Mouse (Mus musculus) embryonic facial prominence, embryonic 12.5 days (tissue): Measurements from ENCODE around the gene Cdk19. TPM values are rescaled to one million over a fixed set of nuclear protein-coding genes. Genes with fewer than 3 reads are reported as not detected.

ENCODE experiments used
- ATAC-seq: fragments of 200-750 bp; cut with Nextera tagmentation; 2 replicates; pipeline ENCODE4 v1.8.0; 2017; ENCODE audit not compliant: insufficient number of reproducible peaks, insufficient read depth, low FRiP score, low TSS enrichment
- H3K27ac ChIP-seq: fragments of 300-500 bp; sonication (generic); 2 replicates; pipeline ENCODE4 v1.5.1; 2016; ENCODE audit warnings: mild to moderate bottlenecking
- H3K27me3 ChIP-seq: fragments of 300-500 bp; sonication (generic); 2 replicates; pipeline ENCODE4 v1.6.1; 2016; ENCODE audit warnings: mild to moderate bottlenecking, moderate library complexity
- H3K36me3 ChIP-seq: fragments of 300-500 bp; sonication (generic); 2 replicates; pipeline ENCODE4 v1.6.1; 2016; ENCODE audit warnings: mild to moderate bottlenecking
- H3K4me1 ChIP-seq: fragments of 300-500 bp; sonication (generic); 2 replicates; pipeline ENCODE4 v1.6.1; 2016
- H3K4me2 ChIP-seq: fragments of 300-500 bp; sonication (generic); replicated peaks from 2 replicates; pipeline ENCODE4 v1.6.1; 2016; ENCODE audit warnings: mild to moderate bottlenecking, moderate library complexity
- H3K4me3 ChIP-seq: fragments of 300-500 bp; sonication (generic); 2 replicates; pipeline ENCODE4 v1.5.1; 2016; ENCODE audit warnings: mild to moderate bottlenecking
- H3K9ac ChIP-seq: fragments of 300-500 bp; sonication (generic); 2 replicates; pipeline ENCODE4 v1.6.1; 2016; ENCODE audit warnings: mild to moderate bottlenecking, moderate library complexity
- H3K9me3 ChIP-seq: fragments of 300-500 bp; sonication (generic); 2 replicates; pipeline ENCODE4 v1.6.1; 2016; ENCODE audit warnings: mild to moderate bottlenecking, moderate library complexity
- WGBS: fragments of 180-500 bp; shearing (Covaris S2); methylation state at CpG from one replicate; pipeline ENCODE4 v1.1.7; 2016; 5-methylcytosine and 5-hydroxymethylcytosine counted together
- polyA plus RNA-seq: library from polyadenylated mRNA; unstranded; fragments of >200 nt; fragmentation: Nextera tagmentation; extraction: Ambion mirVana; gene quantifications from 2 replicates; pipeline ENCODE4 v1.2.1, GENCODE M21; 2016

Gene Cdk19
- polyA plus RNA-seq, 1 experiment from 2014 or later = 15.8 TPM

DNA sequence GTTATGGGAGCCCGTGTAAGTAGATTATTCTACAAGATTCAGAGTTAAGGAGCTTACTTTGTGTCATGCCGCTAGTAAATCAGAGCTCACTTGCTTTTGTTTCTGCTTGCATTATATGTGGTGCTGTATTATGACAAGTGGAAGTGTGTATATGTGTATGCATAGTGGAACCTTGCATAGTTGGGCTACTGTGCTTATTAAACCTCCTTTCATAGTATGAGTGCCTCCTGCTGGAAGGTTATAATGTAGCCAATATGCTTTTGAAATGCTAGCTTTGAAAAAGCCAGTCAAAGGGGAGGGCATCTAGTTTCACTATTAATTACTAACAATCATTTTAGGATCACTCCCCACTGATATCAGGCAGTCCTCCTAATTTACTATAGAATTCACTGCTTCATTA is 89.7 kb downstream of the Cdk19 start:
- H3K36me3 ChIP-seq = no peaks in the 10 kb centered on the region
- ATAC-seq = no peak
- 85% methylated on average over 2 of the region's 2 CpGs for WGBS

DNA sequence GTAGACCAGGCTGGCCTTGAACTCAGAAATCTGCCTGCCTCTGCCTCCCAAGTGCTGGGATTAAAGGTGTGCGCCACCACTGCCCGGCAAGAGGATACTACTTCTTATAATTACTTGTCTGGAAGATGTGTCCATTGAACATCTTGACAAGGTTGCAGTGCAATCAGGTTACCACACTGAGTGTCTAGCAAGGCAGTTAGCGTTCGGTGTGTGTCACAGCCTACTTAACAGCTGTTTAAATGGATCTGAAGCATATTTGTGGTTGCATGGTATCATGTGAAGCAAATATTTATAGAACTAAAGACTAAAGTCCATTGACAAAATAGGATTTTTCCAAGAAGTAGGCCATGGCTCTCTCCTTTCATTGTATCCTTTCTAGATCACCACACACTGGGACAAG is 90.8 kb downstream of the Cdk19 start:
- no peak overlapping the region for H3K27ac ChIP-seq
- no peak overlapping the region for H3K4me2 ChIP-seq
- H3K9me3 ChIP-seq = no peaks in the 10 kb centered on the region
- no peak overlapping the region for H3K4me3 ChIP-seq
- no peak overlapping the region for H3K9ac ChIP-seq
- ATAC-seq = no peak
- H3K4me1 ChIP-seq = peaks cover 7% of the 10 kb centered on the region; the same call in 1 of the 2 replicates
- 89% methylated on average over 4 of the region's 4 CpGs for WGBS
- H3K36me3 ChIP-seq = no peaks in the 10 kb centered on the region
- no peaks in the 10 kb centered on the region for H3K27me3 ChIP-seq

More for the DNA sequence above, 89.7 kb downstream of the Cdk19 start:
- Histone ChIP-seq H3K27ac (no peak overlapping the region), H3K9me3 (no peaks in the 10 kb centered on the region), H3K4me1 (peaks cover 7% of the 10 kb centered on the region; the same call in 1 of the 2 replicates), H3K9ac (no peak overlapping the region), H3K27me3 (no peaks in the 10 kb centered on the region), H3K4me3 (no peak overlapping the region), H3K4me2 (no peak overlapping the region)

DNA sequence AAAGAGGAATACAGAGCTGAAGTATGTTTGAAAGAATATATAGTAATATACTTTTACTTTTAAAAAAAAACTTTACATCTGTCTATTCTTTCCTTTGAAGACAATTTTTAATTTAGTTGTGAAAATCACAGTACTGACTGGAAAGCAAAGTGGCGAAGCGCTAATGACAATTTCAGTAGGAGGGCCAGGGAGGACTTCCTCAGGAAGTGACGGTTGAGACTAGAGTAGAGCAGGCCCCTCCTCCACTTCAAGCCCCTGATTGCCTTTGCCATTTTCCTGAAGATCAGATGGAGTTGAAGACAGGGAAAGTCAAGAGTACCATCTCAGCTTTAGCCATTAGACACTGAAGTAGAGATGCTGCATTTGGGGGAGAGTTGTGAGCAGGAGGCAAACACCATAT is 92.6 kb downstream of the Cdk19 start:
- Histone ChIP-seq H3K36me3 (no peaks in the 10 kb centered on the region), H3K27ac (no peak overlapping the region), H3K4me3 (no peak overlapping the region), H3K4me2 (no peak overlapping the region), H3K9me3 (no peaks in the 10 kb centered on the region), H3K4me1 (no peaks in the 10 kb centered on the region), H3K9ac (no peak overlapping the region), H3K27me3 (no peaks in the 10 kb centered on the region)
- WGBS = 94% methylated on average over 3 of the region's 3 CpGs
- ATAC-seq = no peak

DNA sequence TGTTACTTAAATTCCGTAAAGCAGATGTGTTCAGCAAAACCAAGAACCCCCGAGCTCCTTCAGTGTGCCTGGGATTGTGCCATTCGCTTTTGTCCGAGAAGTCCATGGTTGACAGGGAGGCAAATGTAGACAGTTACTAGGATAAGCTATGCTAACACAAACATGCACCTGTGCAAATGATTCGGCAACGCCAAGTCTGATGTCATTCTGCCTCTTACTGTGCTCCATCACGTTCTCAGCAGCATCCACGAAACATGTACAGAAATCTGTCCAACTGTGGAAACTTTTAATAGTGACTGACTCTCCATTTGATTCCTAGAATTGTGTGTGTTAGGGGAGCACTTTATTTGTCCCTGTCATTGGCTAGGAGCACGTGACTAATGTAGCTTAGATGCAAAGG is 93.0 kb downstream of the Cdk19 start:
- H3K4me2 ChIP-seq = no peak overlapping the region
- no peaks in the 10 kb centered on the region for H3K4me1 ChIP-seq
- no peaks in the 10 kb centered on the region for H3K27me3 ChIP-seq
- no peak overlapping the region for H3K4me3 ChIP-seq
- WGBS = 92% methylated on average over 9 of the region's 9 CpGs
- no peak for ATAC-seq
- no peaks in the 10 kb centered on the region for H3K36me3 ChIP-seq
- no peak overlapping the region for H3K9ac ChIP-seq
- no peak overlapping the region for H3K27ac ChIP-seq
- no peaks in the 10 kb centered on the region for H3K9me3 ChIP-seq

DNA sequence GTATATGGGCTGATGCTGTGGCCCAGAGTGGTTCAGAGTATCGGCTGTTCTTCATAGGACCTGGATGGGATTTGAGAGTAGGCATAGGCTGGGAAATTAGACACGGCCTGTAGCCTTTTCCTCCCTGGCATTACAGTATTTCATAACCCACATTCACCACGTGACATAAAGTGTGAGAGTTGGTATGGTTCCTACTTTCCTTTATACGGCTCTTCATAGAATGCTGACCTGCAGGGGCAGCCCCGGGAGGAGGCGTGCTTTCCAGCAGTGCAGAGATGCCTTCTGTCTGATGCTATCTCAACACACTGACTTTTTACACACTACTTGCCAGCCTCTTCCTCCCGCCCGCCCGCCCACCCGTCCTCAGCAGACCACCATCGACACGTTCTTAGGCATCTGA is 96.0 kb downstream of the Cdk19 start:
- no peak for ATAC-seq
- no peak overlapping the region for H3K4me2 ChIP-seq
- no peak overlapping the region for H3K9ac ChIP-seq
- H3K27me3 ChIP-seq = no peaks in the 10 kb centered on the region
- H3K4me3 ChIP-seq = no peak overlapping the region
- 89% methylated on average over 12 of the region's 12 CpGs for WGBS
- no peaks in the 10 kb centered on the region for H3K9me3 ChIP-seq
- no peaks in the 10 kb centered on the region for H3K4me1 ChIP-seq
- no peaks in the 10 kb centered on the region for H3K36me3 ChIP-seq
- no peak overlapping the region for H3K27ac ChIP-seq

DNA sequence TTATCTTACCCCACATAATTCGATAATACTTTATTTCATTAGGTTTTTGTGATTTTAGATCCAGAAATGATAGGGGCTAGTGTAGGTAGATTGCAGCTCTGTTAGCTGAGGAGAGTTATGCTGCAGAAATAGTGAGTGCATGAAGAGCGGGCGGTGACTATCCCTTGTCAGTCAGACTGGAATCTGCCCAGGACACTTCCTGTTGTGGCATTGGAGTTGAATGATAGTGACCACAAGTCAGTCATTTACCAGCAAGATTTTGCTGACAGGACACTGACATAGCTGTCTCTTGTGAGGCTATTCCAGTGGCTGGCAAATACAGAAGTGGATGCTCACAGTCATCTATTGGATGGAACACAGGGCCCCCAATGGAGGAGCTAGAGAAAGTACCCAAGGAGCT is 97.8 kb downstream of the Cdk19 start:
- 90% methylated on average over 3 of the region's 3 CpGs for WGBS
- H3K4me1 ChIP-seq = no peaks in the 10 kb centered on the region
- H3K9ac ChIP-seq = no peak overlapping the region
- H3K4me2 ChIP-seq = no peak overlapping the region
- no peak overlapping the region for H3K27ac ChIP-seq
- no peaks in the 10 kb centered on the region for H3K9me3 ChIP-seq
- no peaks in the 10 kb centered on the region for H3K27me3 ChIP-seq
- no peak for ATAC-seq
- H3K36me3 ChIP-seq = no peaks in the 10 kb centered on the region
- H3K4me3 ChIP-seq = no peak overlapping the region

DNA sequence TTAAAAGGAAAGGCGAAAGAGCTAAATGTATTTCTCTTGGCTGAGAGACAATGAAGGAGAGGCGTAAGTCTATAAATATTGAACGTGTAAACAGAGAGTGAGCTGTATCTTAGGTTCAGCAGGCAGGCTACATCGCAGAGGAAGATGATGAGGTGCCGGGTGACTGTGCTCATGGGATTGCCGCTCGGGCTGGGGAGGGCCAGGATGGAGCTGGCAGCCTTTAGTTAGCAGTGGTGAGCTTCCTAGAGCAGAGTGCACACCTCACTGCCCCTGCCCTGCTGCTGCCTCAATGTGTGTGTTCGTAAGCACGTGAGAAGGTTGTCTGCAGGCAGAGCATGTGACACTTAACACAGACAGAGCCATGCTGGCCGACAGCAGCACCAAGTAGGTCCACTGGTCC is 101.4 kb downstream of the Cdk19 start:
- WGBS = 90% methylated on average over 10 of the region's 10 CpGs
- Histone ChIP-seq H3K36me3 (no peaks in the 10 kb centered on the region), H3K4me2 (no peak overlapping the region), H3K4me3 (no peak overlapping the region), H3K27ac (no peak overlapping the region), H3K4me1 (no peaks in the 10 kb centered on the region), H3K9ac (no peak overlapping the region), H3K27me3 (no peaks in the 10 kb centered on the region), H3K9me3 (no peaks in the 10 kb centered on the region)
- ATAC-seq = no peak

DNA sequence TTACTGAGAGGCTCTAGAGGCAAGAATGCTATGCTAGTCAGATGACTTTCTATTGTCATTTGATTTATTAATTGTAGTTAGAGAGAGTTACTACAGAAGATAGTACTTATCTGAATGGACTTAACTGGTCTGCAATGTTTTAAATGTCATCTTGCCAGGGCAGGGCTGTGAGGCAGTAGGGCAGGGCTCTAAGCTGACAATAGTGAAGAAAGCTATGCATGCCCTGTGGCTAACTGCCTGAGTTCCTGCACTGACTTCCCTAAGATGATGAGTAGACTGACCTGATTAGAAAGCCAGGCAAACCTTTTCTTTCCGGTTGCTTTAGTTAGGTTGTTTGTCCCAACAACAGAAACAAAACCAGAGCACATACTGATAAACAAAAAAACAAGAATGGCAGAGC is 102.7 kb downstream of the Cdk19 start:
- 69% methylated on average over 1 of the region's 1 CpGs for WGBS
- no peak overlapping the region for H3K4me2 ChIP-seq
- H3K27ac ChIP-seq = no peak overlapping the region
- no peak overlapping the region for H3K4me3 ChIP-seq
- no peak for ATAC-seq
- 0 out of 2 replicates have a peak, but pooled peaks cover 5% of the 10 kb centered on the region for H3K4me1 ChIP-seq
- no peak overlapping the region for H3K9ac ChIP-seq
- no peaks in the 10 kb centered on the region for H3K36me3 ChIP-seq
- no peaks in the 10 kb centered on the region for H3K27me3 ChIP-seq
- H3K9me3 ChIP-seq = no peaks in the 10 kb centered on the region

DNA sequence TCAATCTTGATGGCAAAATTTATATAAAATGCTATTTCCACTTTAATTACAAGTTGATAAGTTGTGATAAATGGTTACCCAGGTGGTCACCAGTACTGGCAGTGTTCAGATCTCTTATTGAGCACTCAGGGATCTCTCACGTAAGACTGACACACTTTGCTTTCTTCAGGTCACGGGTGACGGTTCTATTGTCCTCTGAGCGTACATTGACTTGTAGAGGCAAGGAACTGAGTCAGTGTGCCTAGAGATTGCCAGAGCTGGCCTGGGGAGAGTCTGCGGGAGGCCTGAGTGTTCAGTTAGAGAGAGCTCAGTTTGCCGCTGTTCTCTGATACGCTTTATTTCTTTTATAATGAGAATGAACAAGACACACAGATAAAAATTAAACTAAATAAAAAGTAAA is 104.0 kb downstream of the Cdk19 start:
- no peaks in the 10 kb centered on the region for H3K9me3 ChIP-seq
- no peaks in the 10 kb centered on the region for H3K27me3 ChIP-seq
- H3K9ac ChIP-seq = no peak overlapping the region
- no peak for ATAC-seq
- H3K4me2 ChIP-seq = no peak overlapping the region
- no peak overlapping the region for H3K4me3 ChIP-seq
- H3K36me3 ChIP-seq = no peaks in the 10 kb centered on the region
- H3K27ac ChIP-seq = no peak overlapping the region; the same call in 1 of the 2 replicates
- peaks cover 8% of the 10 kb centered on the region for H3K4me1 ChIP-seq
- 45% methylated on average over 7 of the region's 7 CpGs for WGBS

DNA sequence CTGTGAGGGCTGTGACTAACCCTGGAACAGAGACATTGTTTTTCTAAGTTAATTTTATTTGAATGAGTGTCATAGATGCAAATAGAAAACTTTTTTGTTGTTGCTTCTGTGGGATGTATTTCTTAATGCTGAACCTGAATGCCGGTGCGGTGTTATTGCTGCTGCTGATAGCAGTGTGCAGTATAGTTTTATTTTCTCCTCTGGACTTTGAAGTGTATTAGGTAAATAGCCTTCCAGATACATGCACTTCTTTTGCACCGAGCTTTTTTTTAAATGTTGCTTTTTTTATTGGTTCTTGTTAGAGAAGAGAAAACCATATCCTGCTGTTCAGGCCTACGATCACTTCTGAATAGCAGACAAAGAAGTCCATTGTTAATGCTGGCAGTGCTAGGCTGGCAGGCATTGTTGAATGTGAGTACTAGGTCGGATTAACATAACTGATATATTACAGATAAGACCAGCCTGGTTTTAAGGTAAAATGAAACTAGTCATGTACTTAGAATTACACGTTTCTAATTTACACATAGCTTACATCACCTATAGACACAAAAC is 104.5 kb downstream of the Cdk19 start:
- Histone ChIP-seq H3K9me3 (no peaks in the 10 kb centered on the region), H3K9ac (no peak overlapping the region), H3K4me3 (no peak overlapping the region), H3K27me3 (no peaks in the 10 kb centered on the region), H3K4me1 (peaks cover 8% of the 10 kb centered on the region), H3K4me2 (no peak overlapping the region), H3K36me3 (no peaks in the 10 kb centered on the region), H3K27ac (no peak overlapping the region)
- WGBS = 43% methylated on average over 6 of the region's 6 CpGs
- ATAC-seq = no peak

DNA sequence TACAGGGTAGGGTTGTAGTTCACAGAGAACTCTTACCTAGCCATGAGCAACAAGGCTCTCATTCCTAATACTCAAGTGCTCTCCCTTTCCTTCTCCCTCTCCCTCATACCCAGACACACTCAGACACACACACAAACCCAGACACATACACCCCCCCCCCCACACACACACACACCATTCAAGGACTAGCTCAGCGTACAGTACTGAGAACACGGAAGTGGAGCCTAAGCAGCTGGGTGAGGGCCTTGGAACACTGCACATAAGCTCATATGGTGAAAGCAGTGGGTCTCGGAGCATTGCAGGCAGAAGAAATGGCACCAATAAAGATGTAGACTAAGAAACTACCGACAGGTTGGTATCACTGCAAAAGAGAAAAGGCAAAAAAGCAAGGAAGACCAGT is 105.2 kb downstream of the Cdk19 start:
- no peak overlapping the region for H3K4me3 ChIP-seq
- no peaks in the 10 kb centered on the region for H3K36me3 ChIP-seq
- no peaks in the 10 kb centered on the region for H3K9me3 ChIP-seq
- H3K27me3 ChIP-seq = no peaks in the 10 kb centered on the region
- ATAC-seq = no peak
- 87% methylated on average over 4 of the region's 4 CpGs for WGBS
- H3K4me2 ChIP-seq = no peak overlapping the region
- H3K9ac ChIP-seq = no peak overlapping the region
- no peak overlapping the region for H3K27ac ChIP-seq
- H3K4me1 ChIP-seq = peaks cover 8% of the 10 kb centered on the region

DNA sequence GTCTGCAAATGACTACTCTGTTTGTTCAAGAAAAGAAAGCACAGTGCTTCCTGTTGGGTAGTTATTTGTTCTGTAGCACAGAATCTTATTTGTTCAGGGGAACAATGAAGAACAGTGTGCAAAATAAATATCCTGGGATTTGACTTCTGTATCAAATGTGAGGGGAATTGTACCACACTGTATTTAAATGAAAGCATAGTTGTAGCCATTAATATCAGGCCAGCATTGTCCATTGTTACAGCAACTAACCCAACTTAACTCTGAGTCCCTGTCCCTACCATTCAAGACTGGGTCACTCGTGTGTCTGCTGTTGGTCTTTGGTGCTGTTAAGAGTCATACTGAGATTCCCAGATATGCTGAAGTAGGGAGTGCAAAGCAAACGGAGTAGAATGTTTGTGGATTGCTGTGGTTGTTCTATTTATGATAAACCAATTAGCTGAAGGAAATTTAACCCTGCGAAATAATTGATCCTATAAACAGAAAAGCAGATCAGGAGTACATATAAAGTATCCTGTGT is 106.8 kb downstream of the Cdk19 start:
- 47% methylated on average over 3 of the region's 3 CpGs for WGBS

More for the DNA sequence above, 106.8 kb downstream of the Cdk19 start:
- Histone ChIP-seq H3K9me3 (no peaks in the 10 kb centered on the region), H3K36me3 (no peaks in the 10 kb centered on the region), H3K9ac (no peak overlapping the region), H3K4me3 (no peak overlapping the region), H3K4me1 (peaks cover 8% of the 10 kb centered on the region), H3K27me3 (no peaks in the 10 kb centered on the region), H3K4me2 (no peak overlapping the region), H3K27ac (no peak overlapping the region)
- ATAC-seq = no peak
